Mouse (Mus musculus) brain, embryonic 14.5 days (tissue): Measurements from ENCODE around the gene Ankrd44. TPM values are rescaled to one million over a fixed set of nuclear protein-coding genes. Genes with fewer than 3 reads are reported as not detected.
A peak's percentile ranks its signal among the peaks of the same experiment; 100 is the strongest.

Source experiments
- DNase-seq: peaks from one replicate; pipeline ENCODE4 v3.0.0-alpha.2; 2011; ENCODE audit warnings: low read depth
- CTCF ChIP-seq: fragments of 200-500 bp; IDR thresholded peaks from 2 replicates; pipeline ENCODE4 v1.5.1; 2012; ENCODE audit warnings: inconsistent platforms, mild to moderate bottlenecking, moderate library complexity, borderline replicate concordance; ENCODE audit not compliant: insufficient read depth, insufficient read length; ENCODE audit errors: extremely low read depth
- POLR2A ChIP-seq: fragments of 200-500 bp; IDR thresholded peaks from 2 replicates; pipeline ENCODE4 v1.6.1; 2012; ENCODE audit warnings: mild to moderate bottlenecking, inconsistent platforms, borderline replicate concordance; ENCODE audit not compliant: poor library complexity, insufficient read depth, insufficient read length, severe bottlenecking; ENCODE audit errors: extremely low read depth
- polyA plus RNA-seq: library from polyadenylated mRNA; depleted of rRNA; stranded (reverse); fragments of >200 nt; gene quantifications from 2 replicates; pipeline ENCODE4 v1.2.3, GENCODE M21; 2012

Ankrd44 gene
- polyA plus RNA-seq, 1 experiment, result 55.5 TPM

DNA sequence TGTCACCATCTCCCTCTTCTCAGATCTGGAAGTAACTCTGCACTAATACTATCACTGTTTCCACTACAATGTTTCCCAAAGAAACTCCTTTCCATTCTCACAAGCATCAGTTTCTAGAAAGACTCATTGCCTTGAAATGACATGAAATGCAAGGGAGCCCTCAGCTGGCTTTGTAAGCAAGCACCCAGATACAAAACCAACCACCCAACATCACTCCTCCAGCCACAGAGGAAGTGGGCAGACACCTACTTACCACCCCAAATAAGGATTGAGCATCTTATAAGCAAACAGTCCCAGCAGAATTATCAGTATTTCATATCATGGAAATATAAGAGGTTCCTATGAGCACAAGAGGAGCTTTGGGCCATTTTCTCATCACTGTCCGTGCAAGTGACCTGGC, 71.8 kb downstream of the Ankrd44 start:
- no peak for DNase-seq
- no peak for TF ChIP-seq POLR2A

DNA sequence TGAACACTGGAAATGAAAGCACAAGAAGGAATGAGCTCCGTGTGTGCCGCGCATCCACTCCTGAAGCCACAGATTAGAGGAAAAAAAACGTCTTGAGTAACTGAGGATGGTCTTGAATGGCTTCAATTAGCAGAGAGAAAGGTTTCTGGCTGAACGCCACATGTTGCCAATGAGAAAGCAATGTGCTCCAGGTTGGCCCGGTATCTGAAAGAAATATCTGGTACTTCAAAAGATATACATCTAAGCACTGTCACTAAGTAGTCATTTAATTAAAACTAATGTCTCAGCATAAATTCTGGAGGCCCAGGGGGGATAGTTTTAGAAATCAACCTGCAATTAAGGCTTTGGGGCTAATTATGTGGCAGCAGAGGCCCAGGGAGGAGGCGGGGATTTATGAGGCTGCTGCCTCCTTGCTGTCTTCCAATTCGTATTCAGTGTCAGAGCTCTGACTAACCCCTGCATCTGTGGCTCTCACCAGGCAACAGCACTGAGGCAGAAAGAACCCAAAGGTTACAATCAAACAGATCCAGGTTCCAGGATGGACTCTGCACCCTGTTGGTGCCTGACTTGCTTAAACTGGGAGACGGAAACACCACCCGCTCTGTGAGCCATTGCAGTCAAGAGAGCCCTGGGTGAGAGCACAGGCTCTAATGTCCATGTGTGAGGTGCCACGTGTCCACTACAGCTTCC, 72.7 kb downstream of the Ankrd44 start:
- no peak for TF ChIP-seq CTCF
- TF ChIP-seq POLR2A, result no peak
- peak; percentile 81 for DNase-seq

DNA sequence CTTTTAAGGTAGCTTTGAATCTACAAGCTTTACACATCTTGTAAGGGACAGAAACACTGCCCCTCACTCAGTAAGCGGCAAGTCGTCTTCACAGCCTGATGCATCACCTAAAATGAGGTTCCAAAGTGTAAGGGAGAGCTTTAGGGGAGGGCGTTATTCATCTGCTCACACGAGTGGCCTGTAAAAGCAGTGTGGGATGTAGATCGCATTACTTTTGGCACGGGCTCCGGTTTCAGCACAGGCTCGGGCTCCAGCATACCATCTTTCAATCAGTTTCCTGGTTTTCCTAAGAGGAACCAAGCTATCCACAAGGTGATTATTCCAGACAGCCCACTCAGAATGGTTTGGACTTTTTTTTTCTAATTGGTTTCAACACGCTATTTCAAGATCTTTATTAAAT, 74.6 kb downstream of the Ankrd44 start:
- peak; percentile 37 for DNase-seq
- TF ChIP-seq POLR2A, result no peak

DNA sequence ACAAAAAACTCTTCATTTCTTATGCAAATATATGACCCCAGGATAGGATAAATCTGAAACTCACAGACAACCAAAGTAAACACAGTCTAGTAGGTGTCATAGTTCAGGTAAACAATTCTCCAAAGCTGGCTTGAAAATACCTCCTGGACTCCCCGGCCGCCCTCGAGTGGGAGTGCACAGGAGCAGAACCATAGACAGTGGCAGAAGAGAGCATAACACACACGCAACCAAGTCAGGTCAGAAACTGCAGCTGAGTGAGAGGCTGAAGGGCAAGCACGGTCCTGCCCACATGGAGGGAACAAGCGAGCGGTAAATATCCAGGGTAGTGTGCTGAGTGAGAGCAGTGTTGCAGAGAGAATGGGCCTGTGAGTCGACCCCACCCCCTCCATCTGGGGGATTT, 76.1 kb downstream of the Ankrd44 start:
- TF ChIP-seq POLR2A (no peak), CTCF (no peak)
- no peak for DNase-seq

DNA sequence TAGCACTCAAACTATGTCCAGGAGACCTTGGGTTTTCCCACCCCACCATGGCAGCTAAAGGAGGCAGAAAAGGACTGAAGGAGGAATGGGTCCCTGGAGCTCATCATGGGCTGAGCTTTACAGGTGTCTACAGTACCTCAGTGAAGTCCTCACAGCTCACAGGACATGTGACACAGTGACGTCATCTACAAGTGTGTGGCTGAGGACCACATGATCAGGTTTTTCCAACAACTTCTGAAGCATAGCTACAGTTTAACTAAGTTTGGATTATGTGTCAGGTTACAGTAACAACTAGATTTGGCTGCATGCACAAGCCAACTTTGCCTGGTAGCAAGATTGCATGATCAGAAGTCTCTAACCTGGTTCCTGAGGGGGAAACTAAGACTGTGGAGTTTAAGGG, 78.9 kb downstream of the Ankrd44 start:
- no peak for DNase-seq
- TF ChIP-seq CTCF, result no peak
- no peak for TF ChIP-seq POLR2A

DNA sequence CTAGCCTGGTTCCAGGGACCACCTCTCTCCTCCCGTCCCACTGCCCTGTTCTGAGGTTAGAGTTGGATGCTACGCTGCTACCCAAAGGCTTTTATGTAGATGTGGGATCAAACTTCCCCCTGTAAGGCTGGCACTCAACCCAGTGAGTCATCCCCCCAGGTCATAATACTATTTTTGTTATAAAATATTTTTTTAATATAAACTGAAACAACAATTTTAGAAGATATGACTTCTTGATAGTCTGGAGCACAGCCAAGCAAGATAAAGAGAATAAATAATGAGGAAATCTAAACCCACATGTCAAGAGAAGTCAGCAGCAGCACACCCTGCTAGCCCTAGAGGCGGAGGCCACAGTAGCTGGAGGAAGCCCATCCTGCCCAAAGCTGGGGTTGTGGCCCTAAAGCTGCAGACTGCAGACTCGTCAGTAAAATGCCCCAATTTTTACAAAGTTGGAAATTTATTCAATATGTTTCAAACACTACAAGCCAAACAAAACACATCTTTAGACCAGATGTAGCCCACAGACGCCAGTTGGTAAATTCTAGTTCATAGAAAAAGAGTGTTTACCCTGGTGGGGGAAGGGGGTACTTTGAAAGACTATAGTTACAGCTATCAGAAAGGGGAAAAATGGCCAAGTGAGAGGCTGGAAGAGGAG, 79.7 kb downstream of the Ankrd44 start:
- no peak for DNase-seq
- TF ChIP-seq CTCF, result no peak
- no peak for TF ChIP-seq POLR2A

DNA sequence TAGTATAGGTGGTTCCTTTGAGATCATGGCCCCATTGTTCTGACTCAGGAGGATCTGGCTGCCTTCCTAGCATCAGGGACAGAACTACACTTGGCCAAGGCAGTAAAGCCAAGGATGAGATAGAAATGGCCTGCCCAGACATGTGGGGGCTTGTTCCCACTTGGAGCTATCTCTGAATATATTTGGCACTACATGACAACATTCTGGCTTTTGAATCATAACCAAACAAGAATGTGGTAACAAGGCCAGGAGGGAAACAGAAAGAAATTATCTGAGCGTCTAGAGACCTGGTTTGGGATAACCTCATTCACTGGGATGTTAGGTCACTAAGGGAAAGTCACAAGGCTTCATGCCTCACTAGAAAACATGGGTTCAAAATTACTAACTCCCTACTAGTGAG, 81.8 kb downstream of the Ankrd44 start:
- DNase-seq, result no peak
- TF ChIP-seq POLR2A (no peak), CTCF (no peak)

DNA sequence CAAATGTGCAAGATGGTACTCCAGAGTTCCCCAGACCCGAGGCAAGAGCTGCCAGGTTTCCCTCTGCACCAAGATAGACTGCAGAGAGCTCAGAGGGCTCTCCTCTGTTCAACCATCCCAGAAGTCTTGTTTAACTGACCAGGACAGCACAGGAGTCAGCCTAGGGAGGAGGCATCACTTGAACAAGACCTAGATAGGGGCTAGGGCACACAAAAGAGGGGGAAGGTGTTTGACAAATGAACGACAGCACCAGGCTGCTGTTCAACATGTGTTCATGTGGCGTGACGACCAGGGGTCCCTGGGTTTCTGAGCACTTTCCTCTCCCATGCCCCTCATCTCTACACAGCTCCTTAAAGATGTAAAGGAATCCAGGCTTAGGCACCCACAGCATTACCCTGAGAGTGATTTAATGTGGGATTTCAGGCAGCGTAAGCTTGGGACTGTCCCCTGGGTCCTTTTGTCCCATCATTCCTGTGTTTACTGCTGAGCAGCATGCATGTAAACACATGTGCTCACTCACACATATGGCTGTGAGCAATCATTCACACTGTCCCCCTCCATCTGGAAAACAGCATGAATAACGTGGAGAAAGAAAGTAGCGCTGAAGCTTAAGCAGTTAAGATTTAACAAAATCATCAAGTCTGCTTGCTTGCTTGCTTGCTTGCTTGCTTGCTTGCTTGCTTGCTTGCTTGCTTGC, 83.3 kb downstream of the Ankrd44 start:
- TF ChIP-seq POLR2A, result no peak
- no peak for TF ChIP-seq CTCF
- peak; percentile 43 for DNase-seq

DNA sequence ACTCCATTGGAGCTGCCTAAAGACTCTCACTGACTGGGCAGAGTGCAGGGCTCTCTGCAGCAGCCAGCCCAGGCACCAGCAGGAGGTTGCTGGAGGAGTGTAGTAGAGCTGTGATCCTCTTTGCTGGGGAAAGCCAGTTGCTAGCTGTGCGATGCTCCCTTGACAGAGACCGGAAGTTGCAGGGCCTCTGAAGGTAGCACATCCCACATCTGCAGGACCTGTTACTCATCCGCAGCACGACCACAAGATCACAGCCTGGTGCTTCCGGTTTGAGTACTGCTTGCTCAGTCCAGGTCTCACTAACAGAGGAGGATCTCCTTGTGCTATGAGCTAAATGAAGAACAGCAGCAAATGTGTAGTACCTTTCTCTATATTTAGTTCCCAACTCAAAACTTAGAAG, 84.4 kb downstream of the Ankrd44 start:
- TF ChIP-seq POLR2A (no peak), CTCF (no peak)

DNA sequence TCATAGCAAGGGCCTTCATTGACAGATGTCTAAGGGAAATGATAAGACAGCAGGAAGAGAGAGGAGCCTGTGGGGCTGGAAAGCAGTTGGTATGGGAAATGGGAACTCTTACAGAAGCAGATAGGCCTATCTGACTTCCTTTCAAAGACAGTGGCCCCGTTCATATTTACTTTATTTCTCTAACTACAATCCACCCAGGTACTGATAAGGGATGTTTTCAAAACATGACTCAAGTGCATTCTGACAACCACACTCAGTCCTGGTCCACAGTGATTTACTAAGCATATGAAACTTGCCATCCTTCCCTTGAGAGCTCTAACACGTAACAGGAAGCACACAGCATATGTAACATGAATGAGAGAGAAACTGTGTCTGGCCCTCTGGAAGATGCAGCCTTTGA, 86.1 kb downstream of the Ankrd44 start:
- TF ChIP-seq CTCF (no peak), POLR2A (no peak)

More for the DNA sequence above, 84.4 kb downstream of the Ankrd44 start:
- DNase-seq, result no peak

DNA sequence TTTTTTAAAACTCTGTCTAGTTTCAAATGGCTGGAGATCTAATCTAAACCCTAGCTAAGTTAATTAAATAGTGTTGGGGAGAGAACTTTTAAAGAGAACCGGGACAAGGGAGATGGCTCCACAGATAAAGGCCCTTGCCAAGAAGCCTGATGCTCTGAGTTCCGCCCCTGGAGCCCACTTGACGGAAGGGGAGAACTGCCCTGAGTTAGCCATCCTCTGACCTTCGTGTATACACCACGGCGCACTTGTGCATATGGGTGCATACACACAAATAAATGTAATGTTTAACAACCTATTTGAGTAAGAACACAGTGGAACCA, 87.7 kb downstream of the Ankrd44 start:
- TF ChIP-seq POLR2A (no peak), CTCF (no peak)

More for the DNA sequence above, 86.1 kb downstream of the Ankrd44 start:
- DNase-seq, result no peak

DNA sequence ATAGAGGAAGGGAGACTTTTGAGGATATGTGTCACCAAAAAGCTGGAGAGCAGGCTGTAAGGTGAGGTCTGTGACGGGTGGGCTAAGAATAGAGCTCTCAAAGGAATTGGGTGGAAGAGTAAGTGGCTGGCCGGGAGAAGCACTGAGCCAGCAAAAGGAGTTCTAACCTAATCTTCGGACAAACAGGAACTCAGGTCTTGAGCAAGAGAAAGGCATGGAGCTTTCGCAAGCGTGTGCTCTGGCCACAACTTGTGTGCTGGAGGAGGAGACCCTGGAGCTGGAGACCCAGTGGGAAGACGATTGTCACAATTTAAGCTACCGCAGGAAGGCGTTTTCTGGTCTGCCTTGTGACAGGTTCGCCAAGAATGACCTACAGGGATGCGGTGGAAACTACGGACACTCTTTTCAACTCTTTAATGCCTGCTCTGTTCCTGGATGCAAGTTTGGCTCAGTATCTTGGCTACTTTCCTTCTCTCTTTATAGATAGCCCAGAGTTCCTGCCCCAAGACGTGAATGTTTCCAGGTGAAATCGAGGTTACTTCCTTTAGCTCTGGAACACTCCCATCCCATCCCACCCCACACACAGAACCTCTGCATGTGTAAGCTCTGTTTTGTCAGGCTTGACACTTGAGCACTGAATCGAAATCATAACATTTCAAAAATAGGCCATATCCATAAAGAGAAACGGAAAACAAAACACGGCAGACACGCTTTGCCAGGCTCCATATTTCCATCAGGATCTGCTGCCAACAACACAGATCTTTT, 88.3 kb downstream of the Ankrd44 start:
- no peak for DNase-seq
- no peak for TF ChIP-seq CTCF
- no peak for TF ChIP-seq POLR2A

More for the DNA sequence above, 87.7 kb downstream of the Ankrd44 start:
- DNase-seq, result no peak
